Mouse (Mus musculus) naive thymus-derived CD4-positive, alpha-beta T cell, adult 5 months (primary cell): ENCODE data around the gene Gm17622. TPM values are rescaled to one million over a fixed set of nuclear protein-coding genes. Genes with fewer than 3 reads are reported as not detected.

Experiments
- polyA plus RNA-seq: library from polyadenylated mRNA; unstranded; fragments of 100-300 nt; shearing (Covaris generic); gene quantifications from one replicate; pipeline ENCODE4 v1.2.1, GENCODE M21; 2017

Gene Gm17622
- not detected for polyA plus RNA-seq

DNA sequence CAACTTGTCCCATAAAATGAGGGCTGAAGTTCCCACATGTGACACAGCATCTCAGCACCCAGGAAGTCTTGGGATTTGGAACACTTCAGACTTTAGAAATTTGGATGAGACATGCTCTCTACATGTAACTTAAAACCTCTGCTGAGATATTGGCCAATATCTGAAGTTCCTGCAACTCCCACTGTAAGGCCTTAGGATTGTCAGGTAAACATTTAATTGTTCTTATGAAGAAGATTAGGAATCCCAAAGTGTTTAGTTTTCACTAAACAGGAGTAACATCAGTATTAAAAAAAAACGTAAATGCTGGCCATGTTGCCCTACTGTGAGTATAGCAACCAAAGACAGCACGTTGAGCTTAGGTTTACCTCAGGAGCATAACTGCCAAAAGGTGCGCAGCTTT, at the start of gene Gm17622:
TSS of gene Gm17622 (plus strand) at position 301 of the 400 bp plus-strand sequence.

DNA sequence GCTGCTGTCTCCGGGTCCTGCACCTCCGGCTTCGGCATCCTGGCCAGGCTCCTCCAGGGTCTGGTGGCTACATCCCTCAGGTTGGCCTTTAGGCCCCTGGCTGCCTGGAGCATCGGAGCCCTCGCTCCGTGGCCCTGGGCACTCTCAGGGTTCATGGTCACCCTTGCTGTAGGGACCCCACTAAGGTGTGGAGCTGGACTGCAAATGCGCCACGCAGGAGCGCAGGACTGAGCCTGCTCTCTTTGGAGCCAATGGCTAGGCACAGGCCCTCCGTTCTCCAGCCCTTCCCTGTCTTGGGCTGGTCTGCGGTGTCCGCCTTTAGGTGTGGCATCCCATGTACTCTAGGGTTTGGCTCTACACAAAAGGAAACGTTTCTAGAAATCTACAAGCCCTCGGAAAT, 19.6 kb upstream of the Gm17622 start, which contains the start of gene Ankdd1b:
TSS of gene Ankdd1b (minus strand) at position 242 of the 400 bp plus-strand sequence.

Other genes starting within 250 kb of the Gm17622 start
- gene Poc5, start 102.4 kb upstream of the Gm17622 start, polyA plus RNA-seq, result 23.2 TPM
- not detected for gene Ankdd1b, start 19.5 kb upstream of the Gm17622 start, polyA plus RNA-seq
- 9.5 TPM for gene Polk, start 51.8 kb downstream of the Gm17622 start, polyA plus RNA-seq
- 42.5 TPM for gene Col4a3bp, start 51.9 kb downstream of the Gm17622 start, polyA plus RNA-seq
- gene Hmgcr, start 180.2 kb downstream of the Gm17622 start, polyA plus RNA-seq, result 75.4 TPM